Mouse (Mus musculus): ENCODE measurements around the gene Sept5. TPM values are rescaled to one million over a fixed set of nuclear protein-coding genes. Genes with fewer than 3 reads are reported as not detected.

Gene Sept5
- polyA plus RNA-seq, 1 experiment from 2014 or later: 68.4 TPM

DNA sequence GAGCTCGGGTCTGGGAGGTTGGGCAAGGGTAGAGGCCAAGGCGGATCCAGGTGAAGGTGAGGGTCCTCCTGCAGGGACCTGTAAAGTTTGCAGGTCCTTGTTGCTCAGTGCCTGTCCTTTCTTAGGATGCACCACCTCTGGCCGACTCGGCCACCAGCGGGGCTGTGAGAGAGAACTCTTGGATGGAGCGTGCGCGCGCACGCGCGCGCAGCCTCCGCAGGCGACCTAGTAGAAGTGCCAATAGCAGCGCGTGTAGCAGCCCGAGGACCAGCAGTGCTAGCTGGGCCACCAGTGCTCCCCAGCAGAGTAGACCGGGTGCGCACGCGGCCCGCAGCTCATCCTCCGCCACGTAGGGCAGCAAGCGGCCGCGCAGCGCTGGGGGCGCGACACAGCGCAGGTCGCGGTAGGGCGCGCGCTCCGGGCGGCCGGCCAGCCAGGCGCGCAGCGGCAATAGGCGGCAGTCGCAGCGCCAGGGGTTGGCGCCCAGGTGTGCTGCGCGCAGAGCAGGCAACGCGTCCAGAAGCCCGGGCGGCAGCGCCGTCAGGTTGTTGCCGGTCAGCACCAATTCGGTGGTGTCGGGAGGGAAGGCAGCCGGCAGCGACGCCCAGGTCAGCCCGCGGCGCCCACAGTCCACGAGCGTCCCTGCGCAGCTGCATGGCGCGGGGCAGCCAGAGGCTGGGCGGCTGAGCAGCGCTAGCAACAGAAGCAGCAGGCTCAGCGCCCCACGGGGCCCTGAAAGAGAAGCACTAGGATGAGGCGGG lies 9.0 kb downstream of the Sept5 start:
- peak overlapping the region; percentile 40 for H3K9ac ChIP-seq
- peaks cover 40% of the 10 kb centered on the region for H3K36me3 ChIP-seq (replicated peaks)
- H3K4me3 ChIP-seq (replicated peaks): peak overlapping the region; percentile 47
- no peak overlapping the region for H3K27ac ChIP-seq
- H3K9me3 ChIP-seq: no peaks in the 10 kb centered on the region
- ATAC-seq (ENCODE audit: low FRiP score): peak; percentile 24; the same call in 1 of the 2 replicates
- peaks cover 94% of the 10 kb centered on the region for H3K27me3 ChIP-seq
- H3K4me2 ChIP-seq: peak overlapping the region; percentile 81
- H3K4me1 ChIP-seq: peaks cover 27% of the 10 kb centered on the region
- WGBS: under 1% methylated on average over 74 of the region's 74 CpGs

DNA sequence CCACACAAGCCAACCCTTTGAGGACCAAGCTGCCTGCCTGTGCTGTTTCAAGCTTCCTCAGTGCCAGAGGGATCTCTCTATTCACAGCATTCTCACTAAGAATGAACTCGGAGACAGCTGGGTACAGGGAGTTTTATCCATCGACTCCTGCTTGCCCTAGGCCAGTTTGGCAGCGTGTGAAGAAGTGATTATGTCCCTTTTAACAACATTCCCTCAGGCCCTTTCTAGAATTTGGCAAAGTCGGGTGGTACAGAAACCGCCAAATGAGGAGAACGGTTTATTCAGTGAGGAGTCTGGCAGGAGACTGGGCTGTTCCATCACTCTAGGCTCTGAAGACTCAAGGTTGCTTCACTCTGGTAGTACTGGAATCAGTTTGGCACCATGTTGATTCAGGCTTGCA lies 9.6 kb downstream of the Sept5 start:
- ATAC-seq (ENCODE audit: low FRiP score): no peak
- Histone ChIP-seq H3K4me1 (peaks cover 21% of the 10 kb centered on the region), H3K36me3 (replicated peaks) (peaks cover 37% of the 10 kb centered on the region), H3K27me3 (peaks cover 88% of the 10 kb centered on the region), H3K9ac (no peak overlapping the region), H3K27ac (no peak overlapping the region), H3K9me3 (no peaks in the 10 kb centered on the region), H3K4me2 (peak overlapping the region; percentile 81; the same call in 1 of the 2 replicates), H3K4me3 (replicated peaks) (peak overlapping the region; percentile 47)
- 15% methylated on average over 6 of the region's 6 CpGs for WGBS

DNA sequence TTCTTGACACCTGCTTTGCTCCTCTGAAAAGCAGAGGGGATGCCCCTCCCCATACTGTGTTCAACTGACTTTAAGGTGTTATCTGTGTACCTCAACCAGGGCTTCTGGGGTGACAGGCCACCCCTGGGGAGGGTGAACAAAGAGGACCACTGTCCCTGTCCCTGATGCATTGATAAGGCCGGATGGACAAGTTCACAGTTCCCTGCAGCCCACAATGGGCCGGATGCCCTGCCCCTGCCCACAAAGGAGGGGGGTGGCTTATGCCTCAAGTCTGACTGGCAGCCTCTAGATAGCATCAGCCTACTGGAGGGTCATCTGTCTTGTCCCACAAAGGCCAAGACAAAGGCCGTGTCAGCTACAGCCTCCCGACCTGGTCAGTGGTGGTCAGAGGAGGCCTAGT lies 10.6 kb downstream of the Sept5 start:
- no peak overlapping the region for H3K9ac ChIP-seq
- H3K4me2 ChIP-seq: no peak overlapping the region
- H3K4me1 ChIP-seq: peaks cover 21% of the 10 kb centered on the region
- ATAC-seq (ENCODE audit: low FRiP score): no peak
- no peak overlapping the region for H3K27ac ChIP-seq
- H3K9me3 ChIP-seq: no peaks in the 10 kb centered on the region
- WGBS: 65% methylated on average over 4 of the region's 4 CpGs
- H3K27me3 ChIP-seq: peaks cover 77% of the 10 kb centered on the region
- H3K36me3 ChIP-seq (replicated peaks): peaks cover 26% of the 10 kb centered on the region
- no peak overlapping the region for H3K4me3 ChIP-seq (replicated peaks)

DNA sequence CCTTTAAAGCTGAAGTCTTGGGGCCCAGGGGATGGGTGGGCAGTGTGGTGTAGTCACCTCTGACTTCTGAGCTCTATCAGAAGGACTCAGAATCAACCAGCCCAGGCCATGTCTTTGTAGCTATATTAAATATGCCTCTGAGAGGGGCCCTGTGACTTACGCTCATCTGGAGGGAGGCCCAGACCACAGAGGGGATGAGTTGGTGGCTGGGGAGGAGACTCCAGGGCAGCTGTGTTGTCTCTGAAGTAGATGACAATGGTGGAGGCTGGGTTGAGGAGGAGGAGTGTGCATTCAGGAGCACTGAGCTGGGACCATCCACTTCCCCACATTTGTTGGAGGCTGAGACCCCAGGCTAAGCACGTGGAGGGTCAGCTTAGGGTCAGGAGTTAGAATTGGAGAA lies 11.5 kb downstream of the Sept5 start:
- Histone ChIP-seq H3K9me3 (no peaks in the 10 kb centered on the region), H3K4me1 (peaks cover 21% of the 10 kb centered on the region), H3K9ac (no peak overlapping the region), H3K27ac (no peak overlapping the region), H3K4me2 (no peak overlapping the region), H3K36me3 (replicated peaks) (peaks cover 18% of the 10 kb centered on the region), H3K4me3 (replicated peaks) (no peak overlapping the region), H3K27me3 (peaks cover 72% of the 10 kb centered on the region)
- WGBS: 47% methylated on average over 2 of the region's 2 CpGs
- ATAC-seq (ENCODE audit: low FRiP score): no peak

DNA sequence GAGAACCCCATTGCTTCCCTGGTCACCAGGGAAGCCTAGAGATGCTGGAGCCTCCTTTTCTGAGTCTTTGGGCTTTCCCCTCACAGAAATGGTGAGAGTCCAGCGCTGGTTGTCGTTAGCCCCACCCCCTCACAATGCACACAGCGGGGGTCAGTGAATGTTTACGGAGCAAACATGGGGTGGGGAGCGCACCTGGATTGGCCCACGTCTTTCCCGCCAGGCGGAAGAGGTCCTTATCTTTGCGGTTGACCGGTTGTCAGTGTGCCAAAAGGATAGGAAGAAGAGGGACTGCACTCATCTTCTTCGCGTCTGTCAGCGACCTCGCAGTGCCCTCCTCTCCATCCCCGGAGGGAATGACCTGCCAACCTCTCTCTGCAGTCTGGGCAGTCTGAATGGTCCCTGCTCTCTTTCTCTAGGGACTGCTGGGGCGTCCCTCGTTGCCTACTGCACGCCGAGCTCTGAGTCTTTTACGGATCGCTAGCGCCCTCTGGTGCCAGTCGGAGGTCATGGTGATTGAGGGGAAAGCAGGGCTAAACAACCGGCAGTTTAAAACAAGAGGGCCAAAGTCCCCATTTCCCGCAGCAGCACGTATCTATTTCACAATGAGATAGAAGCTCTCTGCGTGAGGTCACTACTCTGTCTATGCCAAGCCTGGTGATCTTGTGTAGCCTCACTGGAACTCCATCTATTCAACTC lies 12.2 kb downstream of the Sept5 start:
- peak overlapping the region; percentile 18; the same call in 1 of the 2 replicates for H3K4me3 ChIP-seq (replicated peaks)
- H3K9ac ChIP-seq: no peak overlapping the region
- peaks cover 71% of the 10 kb centered on the region for H3K27me3 ChIP-seq
- peak overlapping the region; percentile 49 for H3K4me2 ChIP-seq
- WGBS: 2% methylated on average over 27 of the region's 27 CpGs
- H3K27ac ChIP-seq: no peak overlapping the region
- H3K9me3 ChIP-seq: no peaks in the 10 kb centered on the region
- peaks cover 10% of the 10 kb centered on the region for H3K36me3 ChIP-seq (replicated peaks)
- H3K4me1 ChIP-seq: peaks cover 21% of the 10 kb centered on the region
- peak; percentile 69 for ATAC-seq (ENCODE audit: low FRiP score)

DNA sequence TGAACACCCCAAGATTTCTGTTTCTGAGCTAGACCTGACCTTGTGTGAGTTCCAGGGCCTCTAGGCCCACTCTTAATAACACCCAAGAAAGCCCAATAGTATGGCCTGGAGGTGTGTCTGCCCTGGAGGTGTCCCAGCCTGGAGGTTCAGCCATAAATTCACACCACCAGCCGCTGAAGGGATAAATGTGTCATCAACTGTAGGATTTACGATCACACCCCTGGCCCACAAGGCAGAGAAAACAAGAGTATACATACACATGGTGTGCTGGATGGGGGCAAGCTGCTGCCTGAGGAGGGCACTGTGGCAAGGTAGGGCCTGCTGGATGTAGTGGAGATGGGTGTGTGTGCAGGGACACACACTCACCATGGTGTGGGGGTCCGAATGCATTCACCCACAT lies 16.5 kb downstream of the Sept5 start:
- ATAC-seq (ENCODE audit: low FRiP score): no peak
- Histone ChIP-seq H3K36me3 (replicated peaks) (no peaks in the 10 kb centered on the region), H3K27me3 (peaks cover 51% of the 10 kb centered on the region), H3K9ac (no peak overlapping the region), H3K4me3 (replicated peaks) (no peak overlapping the region), H3K27ac (no peak overlapping the region), H3K9me3 (no peaks in the 10 kb centered on the region), H3K4me1 (peaks cover 8% of the 10 kb centered on the region), H3K4me2 (no peak overlapping the region)
- 92% methylated on average over 3 of the region's 3 CpGs for WGBS

DNA sequence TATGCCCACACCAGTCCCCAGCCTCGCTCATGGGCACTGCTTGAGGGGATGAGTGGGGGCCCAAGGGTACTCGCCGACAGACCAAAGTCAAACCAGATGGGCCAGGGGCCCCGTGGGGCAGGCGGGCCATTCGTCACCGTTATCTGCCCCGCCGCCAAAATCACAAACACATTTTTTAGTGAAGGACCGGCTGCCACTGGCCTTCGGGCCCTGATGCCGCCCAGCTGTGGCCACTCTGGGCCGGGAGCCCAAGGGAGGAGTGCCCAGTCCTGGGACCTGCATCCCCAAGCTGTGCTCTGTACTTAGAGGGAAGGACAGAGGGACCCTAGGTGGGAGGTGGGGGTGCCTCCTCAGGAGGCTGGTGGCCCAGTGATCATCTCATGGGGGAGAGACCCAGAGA lies 18.0 kb downstream of the Sept5 start:
- peaks cover 45% of the 10 kb centered on the region for H3K27me3 ChIP-seq
- no peak overlapping the region for H3K27ac ChIP-seq
- no peak overlapping the region for H3K4me2 ChIP-seq
- no peaks in the 10 kb centered on the region for H3K36me3 ChIP-seq (replicated peaks)
- H3K9me3 ChIP-seq: no peaks in the 10 kb centered on the region
- H3K9ac ChIP-seq: no peak overlapping the region
- peaks cover 7% of the 10 kb centered on the region for H3K4me1 ChIP-seq
- H3K4me3 ChIP-seq (replicated peaks): no peak overlapping the region
- no peak for ATAC-seq (ENCODE audit: low FRiP score)
- 78% methylated on average over 13 of the region's 13 CpGs for WGBS

DNA sequence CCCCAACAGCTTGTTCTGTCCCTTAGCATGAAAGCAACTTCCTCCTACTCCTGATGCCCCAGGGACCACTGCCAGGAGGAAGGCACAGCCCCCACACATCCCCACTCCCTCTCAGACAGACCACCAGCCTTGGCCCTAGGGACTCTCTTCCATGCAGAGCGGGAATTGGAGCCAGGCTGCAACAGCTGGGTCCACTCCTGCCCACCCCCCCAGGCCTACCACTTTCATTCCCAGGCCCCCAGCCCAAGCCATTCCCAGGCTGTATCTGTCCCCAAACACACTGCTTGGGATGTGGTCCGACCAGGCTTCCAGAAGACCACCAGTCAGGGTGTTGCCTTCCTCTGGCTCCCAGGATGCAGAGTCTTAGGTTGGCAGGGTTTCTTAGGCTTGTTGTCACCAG lies 20.7 kb downstream of the Sept5 start:
- Histone ChIP-seq H3K4me1 (peaks cover 7% of the 10 kb centered on the region), H3K4me3 (replicated peaks) (no peak overlapping the region), H3K9me3 (no peaks in the 10 kb centered on the region), H3K27me3 (peaks cover 51% of the 10 kb centered on the region), H3K4me2 (no peak overlapping the region), H3K27ac (no peak overlapping the region), H3K36me3 (replicated peaks) (no peaks in the 10 kb centered on the region), H3K9ac (no peak overlapping the region)
- 64% methylated on average over 2 of the region's 2 CpGs for WGBS
- ATAC-seq (ENCODE audit: low FRiP score): no peak

DNA sequence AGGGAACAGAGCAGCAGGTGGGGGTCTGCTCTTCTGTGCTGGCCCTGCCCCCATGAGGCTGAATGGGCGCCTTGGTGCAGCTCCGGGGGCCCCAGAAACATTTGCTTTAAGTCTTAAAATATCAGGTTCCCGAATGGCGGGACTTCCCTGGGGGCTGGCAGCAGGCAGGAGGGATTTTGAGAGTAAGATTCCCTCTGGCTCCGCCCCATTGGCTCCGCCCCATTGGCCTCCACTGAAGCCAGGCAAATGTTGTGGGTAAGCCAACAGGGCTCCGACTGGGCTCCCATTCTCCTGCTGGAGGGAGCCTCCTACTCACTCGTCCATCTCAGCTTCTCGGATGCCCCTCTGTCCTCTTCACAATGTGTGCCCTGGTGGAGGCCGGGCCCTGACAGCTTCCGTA lies 21.5 kb downstream of the Sept5 start:
- peak overlapping the region; percentile 38 for H3K4me2 ChIP-seq
- peaks cover 7% of the 10 kb centered on the region for H3K4me1 ChIP-seq
- no peak for ATAC-seq (ENCODE audit: low FRiP score)
- 5% methylated on average over 11 of the region's 11 CpGs for WGBS
- H3K27ac ChIP-seq: no peak overlapping the region
- H3K9me3 ChIP-seq: no peaks in the 10 kb centered on the region
- H3K27me3 ChIP-seq: peaks cover 49% of the 10 kb centered on the region
- H3K4me3 ChIP-seq (replicated peaks): no peak overlapping the region
- no peaks in the 10 kb centered on the region for H3K36me3 ChIP-seq (replicated peaks)
- H3K9ac ChIP-seq: no peak overlapping the region

DNA sequence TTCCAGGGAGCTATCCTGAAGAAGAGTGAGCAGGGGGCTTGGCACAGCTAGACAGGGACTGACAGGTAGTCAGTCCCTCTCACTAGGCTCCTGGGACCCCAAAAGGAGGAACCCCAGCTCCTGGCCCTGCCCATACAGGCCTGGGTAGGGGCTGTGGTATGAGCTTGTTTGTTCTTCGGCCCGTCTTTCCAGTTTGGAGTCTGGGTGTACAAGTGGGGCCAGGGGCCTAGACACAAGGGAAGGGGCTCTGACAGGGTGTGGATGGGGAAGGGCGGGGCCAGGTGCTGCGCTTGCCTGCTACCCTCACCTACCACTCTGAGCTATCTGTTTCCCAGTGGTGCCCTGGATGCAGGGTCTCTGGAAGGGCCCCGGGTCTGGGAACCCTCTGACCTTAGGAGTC lies 24.0 kb downstream of the Sept5 start:
- H3K27me3 ChIP-seq: peaks cover 41% of the 10 kb centered on the region
- no peaks in the 10 kb centered on the region for H3K9me3 ChIP-seq
- no peak for ATAC-seq (ENCODE audit: low FRiP score)
- no peak overlapping the region for H3K9ac ChIP-seq
- no peak overlapping the region for H3K27ac ChIP-seq
- no peak overlapping the region for H3K4me3 ChIP-seq (replicated peaks)
- no peak overlapping the region for H3K4me2 ChIP-seq
- H3K4me1 ChIP-seq: peaks cover 7% of the 10 kb centered on the region
- 74% methylated on average over 5 of the region's 5 CpGs for WGBS
- no peaks in the 10 kb centered on the region for H3K36me3 ChIP-seq (replicated peaks)

DNA sequence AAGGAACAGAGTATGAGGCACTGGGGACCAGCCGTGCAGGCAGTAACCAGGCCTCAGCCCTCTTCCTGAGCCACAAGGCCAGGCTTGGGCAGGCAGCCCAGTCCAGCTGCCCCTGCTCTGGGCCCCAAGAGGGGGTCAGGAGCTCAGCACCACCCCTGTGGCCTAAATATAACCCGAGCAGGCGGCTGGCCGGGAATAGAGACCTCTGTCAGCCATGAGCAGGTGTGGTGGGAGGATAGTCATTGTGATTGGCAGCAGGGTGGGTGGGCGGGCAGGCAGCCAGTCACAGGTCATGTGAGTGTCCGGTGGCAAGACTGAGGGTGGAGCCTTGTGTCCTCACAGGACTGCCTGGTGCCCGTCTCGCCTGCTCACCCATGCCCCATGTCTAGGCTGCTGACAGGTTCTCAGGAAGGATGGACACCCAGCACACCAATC lies 25.5 kb downstream of the Sept5 start:
- Histone ChIP-seq H3K36me3 (replicated peaks) (no peaks in the 10 kb centered on the region), H3K27me3 (peaks cover 29% of the 10 kb centered on the region), H3K4me3 (replicated peaks) (no peak overlapping the region), H3K4me2 (no peak overlapping the region), H3K9ac (no peak overlapping the region), H3K9me3 (no peaks in the 10 kb centered on the region), H3K27ac (no peak overlapping the region), H3K4me1 (peaks cover 7% of the 10 kb centered on the region)
- 75% methylated on average over 8 of the region's 8 CpGs for WGBS
- no peak for ATAC-seq (ENCODE audit: low FRiP score)

DNA sequence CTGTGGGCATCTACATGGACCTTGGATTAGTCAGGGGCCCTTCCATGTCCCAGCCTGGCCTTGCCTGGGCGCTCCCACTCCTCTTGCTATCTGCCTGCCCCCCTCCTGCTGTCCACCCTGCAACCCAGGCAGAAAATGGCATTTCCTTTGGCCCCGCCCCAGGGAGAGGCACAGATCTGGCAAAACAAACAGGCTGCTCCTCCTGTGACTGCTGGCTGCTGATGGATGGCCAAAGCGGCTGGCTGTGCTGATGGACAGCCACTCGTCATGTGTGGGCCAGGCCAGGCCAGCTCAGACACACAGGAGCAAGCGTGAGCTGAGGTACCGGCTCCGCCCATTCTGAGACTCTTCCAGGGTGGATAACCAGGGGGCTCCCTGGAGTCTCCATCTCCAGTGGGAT lies 28.3 kb downstream of the Sept5 start:
- Histone ChIP-seq H3K27me3 (0 out of 2 replicates have a peak, but pooled peaks cover 15% of the 10 kb centered on the region), H3K4me3 (replicated peaks) (no peak overlapping the region), H3K9ac (no peak overlapping the region), H3K9me3 (no peaks in the 10 kb centered on the region), H3K27ac (0 out of 2 replicates have a peak overlapping the region, but pooled peaks have one; percentile 42), H3K4me2 (no peak overlapping the region), H3K36me3 (replicated peaks) (no peaks in the 10 kb centered on the region), H3K4me1 (no peaks in the 10 kb centered on the region)
- no peak for ATAC-seq (ENCODE audit: low FRiP score)
- 68% methylated on average over 7 of the region's 7 CpGs for WGBS
